Mouse (Mus musculus) layer of hippocampus, postnatal 25 days (tissue): ENCODE data around the gene Kxd1. TPM values are rescaled to one million over a fixed set of nuclear protein-coding genes. Genes with fewer than 3 reads are reported as not detected.
A peak's percentile ranks its signal among the peaks of the same experiment; 100 is the strongest.

Experiments
- DNase-seq, 2 experiments: peaks; one replicate each; pipeline ENCODE4 v3.0.0; 2022; ENCODE audit warnings: mixed read lengths in 2 of 2, low spot score in 1 of 2; ENCODE audit errors: extremely low spot score in 1 of 2
- total RNA-seq, 2 experiments: library from RNA; stranded (reverse); gene quantifications; 2 replicates each; pipeline ENCODE4 v1.2.3; 2021

Kxd1 gene
- total RNA-seq, 2 experiments from 2014 or later, result 37.8 to 38.0 TPM

DNA sequence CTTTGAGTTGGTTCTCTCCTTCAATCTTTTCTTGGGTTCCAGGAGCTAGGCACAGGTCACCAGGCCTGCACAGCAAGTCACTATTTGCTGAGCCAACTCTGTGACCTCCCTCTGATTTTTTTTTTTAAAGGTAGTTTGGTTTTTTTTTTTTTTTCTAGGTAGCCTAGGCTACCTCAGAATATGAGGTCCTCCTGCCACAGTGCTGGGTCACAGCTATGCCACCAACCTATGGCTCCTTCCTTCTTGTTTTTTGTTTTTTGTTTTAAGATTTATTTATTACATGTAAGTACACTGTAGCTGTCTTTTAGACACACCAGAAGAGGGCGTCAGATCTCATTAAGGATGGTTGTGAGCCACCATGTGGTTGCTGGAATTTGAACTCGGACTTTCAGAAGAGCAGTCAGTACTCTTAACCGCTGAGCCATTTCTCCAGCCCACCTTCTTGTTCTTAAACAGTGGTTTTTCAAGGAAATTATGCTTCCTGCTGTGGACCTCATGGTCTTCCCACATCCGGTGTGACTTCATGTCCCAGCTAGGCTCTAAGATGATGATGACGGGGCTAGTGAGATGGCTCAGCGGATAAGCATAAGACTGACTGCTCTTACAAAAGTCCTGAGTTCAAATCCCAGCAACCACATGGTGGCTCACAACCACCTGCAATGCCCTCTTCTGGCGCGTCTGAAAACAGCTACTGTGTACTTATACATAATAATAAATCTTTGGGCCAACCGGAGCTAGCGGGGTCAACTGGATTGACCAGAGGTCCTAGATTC lies 21.8 kb upstream of the Kxd1 start:
- DNase-seq, result no peak

DNA sequence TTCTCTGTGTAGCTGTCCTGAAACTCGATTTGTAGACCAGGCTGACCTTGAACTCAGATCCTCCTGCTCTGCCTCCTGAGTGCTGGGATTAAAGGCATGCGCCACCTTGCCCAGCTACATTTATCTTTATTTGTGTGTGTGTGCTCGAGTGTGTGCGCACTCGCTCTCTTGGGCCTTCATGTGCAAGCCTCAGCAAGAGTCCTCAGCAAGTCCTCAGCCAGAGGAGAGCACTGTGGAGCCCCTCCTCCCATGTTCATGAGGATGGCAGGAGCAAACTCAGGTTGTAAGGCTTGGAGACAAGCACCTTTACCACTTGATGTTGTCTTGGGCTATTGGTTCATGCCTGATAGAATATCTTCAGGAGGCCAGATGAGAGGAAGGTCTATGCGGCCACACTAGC lies 20.0 kb upstream of the Kxd1 start:
- DNase-seq, result no peak

DNA sequence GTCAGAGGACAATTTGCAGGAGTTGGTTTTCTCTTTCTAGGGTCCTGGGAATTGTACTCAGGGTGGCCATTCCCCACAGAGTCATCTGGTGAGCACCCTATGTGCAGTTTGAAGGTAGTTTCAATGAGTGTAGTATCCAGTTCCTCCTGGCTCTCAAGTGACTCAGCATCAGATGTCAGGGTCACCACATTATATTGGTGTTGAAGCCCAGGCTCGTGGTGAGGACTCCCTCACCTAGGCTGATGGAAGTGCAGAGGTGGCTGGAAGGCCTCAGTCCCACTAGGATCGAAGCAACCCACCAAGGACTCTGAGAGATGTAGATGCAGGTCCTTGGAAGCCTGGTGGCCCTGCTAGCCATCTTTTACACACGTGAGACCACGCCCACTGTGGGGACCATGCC lies 18.7 kb upstream of the Kxd1 start:
- DNase-seq, result no peak

DNA sequence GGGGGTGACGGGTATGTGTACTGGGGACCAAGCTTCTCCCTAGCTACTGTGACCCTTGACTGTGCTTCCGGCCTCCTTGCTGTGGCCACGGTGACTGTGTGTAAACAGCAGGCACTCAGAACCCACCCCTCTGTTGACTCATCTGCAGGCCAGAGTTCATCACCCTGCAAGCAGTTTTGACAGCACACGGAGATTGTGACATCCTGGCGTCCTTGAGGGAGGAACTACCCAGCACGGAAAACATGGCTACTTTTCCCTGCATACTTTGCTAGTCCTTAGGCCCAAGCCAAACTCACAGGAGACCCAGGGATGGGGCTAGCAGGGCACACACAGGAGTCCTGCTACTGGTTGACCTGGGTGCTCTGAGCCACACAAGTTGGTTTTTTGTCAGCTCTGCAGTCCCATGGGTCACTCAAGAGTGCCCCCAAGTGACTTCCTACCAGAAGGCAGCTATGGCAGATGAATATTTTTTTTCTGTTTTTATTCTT lies 16.5 kb upstream of the Kxd1 start:
- DNase-seq, result no peak

DNA sequence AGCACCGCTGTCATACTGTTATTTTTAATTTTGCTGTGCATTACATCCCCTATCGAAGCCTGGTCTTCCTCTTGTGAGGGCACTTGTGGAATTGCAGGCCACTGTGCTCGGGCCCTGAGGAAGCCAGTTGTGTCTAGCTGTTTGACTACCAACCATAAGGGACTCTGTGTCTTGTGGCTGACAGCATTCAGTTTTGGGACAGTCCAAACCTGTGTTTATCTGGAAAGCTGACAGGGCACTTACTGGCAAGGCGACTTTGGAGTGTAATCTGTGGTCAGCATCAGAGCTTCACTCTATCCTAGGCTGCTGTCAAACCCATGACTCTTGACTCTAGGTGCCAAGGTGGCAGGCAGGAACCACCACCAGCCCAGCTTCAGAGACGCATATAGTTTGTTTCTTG lies 13.3 kb upstream of the Kxd1 start:
- DNase-seq, result no peak

DNA sequence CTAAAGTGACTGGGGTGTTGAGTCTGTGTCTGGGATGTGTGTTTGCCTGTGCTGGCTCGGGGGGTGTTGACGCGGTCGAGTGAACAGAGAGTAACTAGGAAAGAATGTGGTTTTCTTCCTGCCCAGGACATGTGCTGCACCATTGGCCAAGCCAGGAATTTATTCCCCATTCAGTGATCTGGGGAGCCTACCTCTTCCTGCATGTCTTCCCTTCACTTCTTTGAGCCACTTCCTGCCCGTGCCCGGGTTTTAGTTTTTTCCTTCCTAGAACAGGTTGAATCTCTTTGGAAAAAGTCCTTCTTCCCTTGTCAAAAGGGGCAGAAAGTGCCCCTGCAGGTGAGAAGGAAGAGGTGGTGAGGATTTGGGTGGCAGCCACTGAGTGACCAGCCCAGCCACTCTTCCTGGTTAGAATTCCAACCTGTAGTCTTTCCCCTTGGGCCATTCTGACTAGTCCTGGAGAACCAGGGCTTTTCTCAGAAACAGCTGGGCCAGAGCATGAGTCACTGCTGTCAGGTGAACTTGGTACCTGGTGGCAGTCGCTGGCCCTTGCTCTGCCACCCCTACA lies 12.8 kb upstream of the Kxd1 start:
- DNase-seq, result no peak

DNA sequence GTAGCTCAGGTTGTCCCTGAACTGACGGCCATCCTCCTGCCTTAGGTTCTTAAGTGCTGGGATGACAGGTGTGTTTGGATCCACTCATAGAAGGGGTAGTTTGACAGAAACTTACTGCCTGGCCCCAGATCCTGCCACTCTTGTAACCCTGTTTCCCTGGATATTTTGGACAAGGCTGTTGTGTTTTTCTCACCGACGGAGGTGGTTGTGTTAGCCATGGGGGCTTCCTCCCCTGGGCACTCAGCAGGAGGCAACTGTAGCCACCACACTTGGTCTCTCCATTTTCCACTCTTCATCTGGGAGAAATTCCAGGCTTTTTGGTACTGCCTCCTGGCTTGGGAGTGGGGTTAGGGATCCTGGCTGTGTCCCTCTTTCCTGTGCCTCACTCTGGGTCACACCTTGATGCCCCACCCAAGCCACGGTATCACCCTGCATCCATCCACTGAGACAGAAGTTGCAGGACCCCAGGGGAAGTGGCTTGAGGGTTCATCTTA lies 12.3 kb upstream of the Kxd1 start:
- no peak for DNase-seq

DNA sequence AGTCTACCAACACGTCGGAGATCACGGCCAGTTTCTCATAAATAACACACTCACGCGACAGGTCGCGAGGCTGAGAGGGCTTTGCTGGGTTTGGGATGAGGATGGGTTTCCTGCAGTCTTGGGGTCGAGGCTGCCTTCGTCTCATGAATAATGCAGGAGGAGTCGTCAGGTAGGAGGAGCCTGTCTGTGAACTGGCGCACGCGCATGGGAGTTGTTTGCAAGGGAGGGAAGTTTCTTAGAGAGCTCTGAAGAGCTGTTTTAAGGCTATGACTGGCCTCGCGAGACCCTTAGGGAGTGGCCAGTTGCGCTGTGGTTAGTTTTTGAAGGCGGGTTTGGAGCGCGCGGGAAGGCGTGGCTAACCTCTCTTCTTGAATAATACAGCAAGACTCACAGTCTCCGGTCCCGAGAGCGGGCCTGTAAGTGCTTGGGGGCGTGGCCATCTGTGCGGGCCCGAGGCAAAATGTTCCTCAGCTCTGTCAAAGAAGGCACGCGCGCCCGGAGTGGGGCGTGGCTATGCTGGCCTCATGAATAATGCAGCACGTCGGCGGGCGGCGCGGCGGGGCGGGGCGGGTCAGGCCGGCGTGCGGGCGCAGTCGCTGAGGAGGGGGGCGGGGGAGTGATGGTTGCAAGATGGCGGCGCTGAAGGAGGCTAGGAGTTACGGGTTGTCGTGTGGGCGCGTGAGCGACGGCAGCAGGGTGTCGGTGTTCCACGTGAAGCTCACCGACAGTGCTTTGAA lies 11.5 kb upstream of the Kxd1 start, which contains the start of gene Ell:
Gene Ell (plus strand): TSS at position 381 of the 737 bp plus-strand sequence.
- DNase-seq, result peak; percentile 96 to 99

DNA sequence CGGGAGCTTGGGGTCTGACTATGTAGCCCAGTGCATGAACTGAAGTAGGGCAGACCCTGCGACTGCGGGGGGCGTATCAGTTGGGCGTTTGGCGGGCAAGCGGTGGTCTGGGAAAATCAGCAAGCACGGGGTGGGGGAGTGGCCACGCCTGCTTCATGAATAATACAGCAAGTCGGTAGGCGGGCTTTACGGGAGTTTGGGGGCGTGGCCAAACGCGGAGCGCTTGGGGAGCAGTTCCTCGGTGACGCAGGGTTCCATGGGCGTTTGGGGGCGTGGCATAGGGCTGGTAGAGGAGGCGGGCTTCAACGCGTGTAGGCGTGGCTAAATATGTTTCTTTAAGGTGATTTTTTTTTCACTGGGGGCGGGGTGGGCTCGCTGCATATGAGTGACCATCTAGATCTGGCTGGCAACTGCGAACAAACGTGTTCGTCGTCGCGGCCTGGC lies 10.9 kb upstream of the Kxd1 start:
- DNase-seq, result peak in 1 of 2 experiments; percentile 98

DNA sequence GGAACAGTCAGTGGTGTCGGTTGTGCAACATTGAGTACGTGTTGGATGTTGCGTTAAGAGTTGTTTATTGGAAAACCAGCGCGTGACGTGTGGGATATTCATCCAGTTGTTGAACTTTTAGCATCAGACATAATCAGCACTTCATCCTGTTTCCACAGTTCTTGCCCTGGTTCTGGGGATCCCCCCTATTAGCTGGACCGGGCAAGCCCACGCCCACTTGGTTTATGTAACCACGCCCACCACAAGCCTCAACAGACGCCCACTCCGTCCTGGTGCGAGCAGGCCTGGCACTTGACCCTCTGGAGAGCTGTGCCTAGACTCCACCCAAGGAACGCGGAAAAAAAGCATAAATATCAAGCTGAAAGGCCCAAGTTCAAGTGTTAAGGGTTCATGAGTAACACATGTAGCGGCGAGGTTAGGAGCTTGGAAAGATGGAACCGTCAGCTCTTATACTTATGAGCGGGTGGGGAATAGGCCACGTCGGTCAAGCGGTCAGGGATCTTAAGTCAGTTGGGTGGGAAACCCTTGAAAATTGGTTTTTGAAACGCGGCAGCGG lies 10.3 kb upstream of the Kxd1 start:
- no peak for DNase-seq

DNA sequence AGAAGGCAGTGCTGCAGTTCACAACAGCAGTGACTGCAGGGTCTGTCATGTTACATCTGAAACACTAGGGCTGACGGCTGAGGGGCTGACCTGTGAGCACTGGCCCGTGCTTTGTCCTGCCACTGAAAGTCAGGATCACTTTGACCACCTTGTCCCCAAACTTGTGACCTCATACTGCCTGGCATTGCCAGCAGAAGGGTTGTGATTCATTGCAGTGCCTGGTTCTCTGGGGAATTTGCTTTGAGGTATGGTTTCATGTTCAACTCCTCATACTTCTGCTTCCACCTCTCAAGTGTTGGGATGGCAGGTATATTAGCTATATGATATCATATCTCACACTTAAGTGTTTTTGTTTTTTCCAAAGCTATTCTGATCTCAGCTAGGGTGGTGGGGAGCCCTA lies 7.9 kb upstream of the Kxd1 start:
- DNase-seq, result no peak

DNA sequence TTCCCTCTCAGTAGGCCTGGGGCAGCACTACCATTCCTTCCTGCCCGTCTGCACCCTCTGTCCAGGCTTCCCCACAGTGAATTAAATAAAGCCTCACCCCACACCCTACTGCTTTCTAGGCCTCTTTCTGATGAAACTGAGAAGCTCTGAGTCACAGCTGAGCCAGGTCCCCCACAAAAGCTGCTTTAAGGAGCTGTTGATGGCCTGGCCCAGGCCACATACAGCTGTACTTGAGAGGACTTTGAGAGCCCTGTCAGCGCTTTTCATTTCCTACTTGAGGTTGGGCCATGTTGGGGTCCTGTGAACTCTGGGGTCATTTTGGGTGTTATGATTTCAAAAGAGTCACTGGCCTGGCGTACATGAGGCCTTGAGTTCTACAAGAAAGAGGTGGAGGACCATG lies 7.5 kb upstream of the Kxd1 start:
- DNase-seq, result no peak

DNA sequence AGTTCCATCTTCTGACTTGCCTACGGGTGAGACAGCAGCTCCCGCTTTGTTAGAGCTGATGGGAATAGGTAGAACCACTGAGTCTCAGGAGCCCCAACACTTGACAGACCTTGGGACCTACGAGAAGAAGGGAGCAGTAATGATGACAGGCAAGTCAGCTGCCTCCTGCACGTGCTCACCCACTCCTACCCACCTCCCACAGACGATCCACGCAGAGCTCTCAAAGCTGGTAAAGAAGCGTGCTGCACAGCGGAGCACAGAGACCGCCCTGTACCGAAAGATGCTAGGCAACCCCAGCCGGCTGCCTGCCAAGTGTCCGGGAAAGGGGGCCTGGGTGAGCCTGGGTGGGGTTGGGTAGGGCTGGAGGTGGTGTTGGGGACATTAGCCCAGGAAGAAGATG lies 6.5 kb upstream of the Kxd1 start:
- DNase-seq, result no peak

DNA sequence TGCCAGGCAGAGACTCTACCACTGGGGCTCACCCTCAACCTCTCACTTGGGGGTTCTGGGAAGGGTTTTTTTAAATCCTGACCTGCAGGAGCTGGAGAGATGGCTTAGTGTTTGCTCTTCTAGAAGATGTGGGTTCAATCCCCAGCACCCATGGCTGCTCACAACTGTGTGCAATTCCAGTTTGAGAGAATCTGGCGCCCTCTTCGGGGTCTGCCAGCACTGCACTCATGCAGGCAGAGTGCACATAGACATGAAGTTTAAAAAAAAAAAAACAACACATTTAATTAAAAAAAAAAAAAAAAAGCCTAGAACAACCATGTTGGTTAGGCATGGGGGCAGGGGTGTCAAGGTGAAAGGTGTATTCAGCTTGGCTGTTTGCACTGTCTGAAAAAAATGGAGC lies 2.6 kb upstream of the Kxd1 start:
- no peak for DNase-seq

DNA sequence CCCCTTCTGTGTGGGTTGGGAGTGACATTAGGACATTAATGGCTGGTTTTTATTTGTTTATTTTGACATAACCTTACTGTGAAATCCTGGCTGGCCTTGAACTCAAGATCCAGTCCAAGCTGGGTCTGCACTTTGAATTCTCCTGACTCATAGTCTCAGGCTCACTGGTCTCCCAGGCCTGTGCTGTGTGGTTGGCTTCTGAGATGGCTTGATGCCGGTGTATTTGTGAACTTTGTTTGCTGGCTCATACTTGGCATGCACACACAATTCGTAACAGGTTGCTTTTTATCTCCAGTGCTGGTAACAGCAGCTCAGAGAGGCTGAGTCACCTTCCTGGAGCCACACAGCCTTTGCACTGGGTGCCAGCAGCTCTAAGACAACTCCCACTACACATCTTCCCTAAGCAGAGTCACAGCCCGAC lies 2.0 kb upstream of the Kxd1 start:
- DNase-seq, result no peak

DNA sequence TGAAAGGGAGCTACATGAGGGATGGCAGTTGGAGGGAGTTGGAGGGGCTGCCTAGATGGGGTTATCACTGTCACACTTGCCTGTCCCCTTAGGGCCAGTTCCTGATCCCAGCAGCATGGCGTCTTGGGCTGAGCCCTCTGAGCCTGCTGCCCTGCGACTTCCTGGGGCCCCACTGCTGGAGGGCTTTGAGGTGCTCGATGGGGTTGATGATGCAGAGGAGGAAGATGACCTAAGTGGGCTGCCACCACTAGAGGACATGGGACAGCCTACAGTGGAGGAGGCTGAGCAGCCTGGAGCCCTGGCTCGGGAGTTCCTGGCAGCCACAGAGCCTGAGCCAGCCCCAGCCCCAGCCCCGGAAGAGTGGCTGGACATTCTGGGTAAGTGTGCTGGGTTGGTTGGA lies 1.5 kb upstream of the Kxd1 start:
- no peak for DNase-seq

DNA sequence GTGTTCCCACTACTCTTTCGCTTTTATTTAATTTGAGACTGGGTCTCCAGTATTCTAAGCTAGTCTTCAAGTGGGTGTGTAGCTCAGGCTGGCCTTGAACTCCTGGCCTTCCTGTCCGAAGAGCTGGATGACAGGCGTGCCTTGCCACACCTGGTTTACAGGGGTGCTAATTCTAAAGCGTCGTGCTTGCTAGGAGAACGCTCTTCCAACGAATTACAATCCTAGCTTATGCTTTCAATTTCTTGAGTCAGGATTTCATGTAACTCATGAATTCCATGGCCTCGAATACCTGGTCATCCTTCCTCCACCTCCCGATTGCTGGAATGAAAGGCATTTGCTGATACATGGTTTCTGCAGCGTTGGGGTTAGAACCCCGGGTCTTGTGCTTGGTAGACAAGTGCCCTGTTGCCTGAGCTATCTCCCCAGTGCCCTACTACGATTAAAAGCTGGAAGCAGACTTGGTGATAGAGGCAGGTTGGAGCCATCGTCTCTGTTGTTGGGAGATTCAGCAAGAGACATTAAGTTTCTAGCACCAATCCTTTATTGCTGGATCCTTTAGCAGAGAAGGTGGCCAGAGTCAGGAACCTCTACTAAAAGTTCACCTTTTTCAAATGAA lies 534 bp upstream of the Kxd1 start:
- no peak for DNase-seq

DNA sequence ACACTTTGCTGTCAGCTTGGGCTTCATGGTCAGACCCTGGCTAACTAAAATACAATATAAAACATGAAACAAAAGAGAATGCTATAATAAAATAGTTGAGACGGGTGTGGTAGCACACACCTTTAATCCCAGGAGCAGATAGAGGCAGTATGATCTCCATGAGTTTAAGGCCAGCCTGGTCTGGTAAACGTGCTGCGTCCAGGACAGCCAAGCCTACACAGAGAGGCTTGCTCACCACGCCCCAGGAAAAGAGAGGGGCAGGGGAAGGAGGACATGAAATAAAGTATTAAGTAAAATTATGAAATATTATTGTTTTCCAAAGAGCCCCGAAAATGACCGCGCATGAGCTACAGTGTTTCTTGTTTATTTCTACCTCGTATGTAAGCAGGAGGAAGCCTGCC lies 645 bp downstream of the Kxd1 start:
- DNase-seq, result no peak

DNA sequence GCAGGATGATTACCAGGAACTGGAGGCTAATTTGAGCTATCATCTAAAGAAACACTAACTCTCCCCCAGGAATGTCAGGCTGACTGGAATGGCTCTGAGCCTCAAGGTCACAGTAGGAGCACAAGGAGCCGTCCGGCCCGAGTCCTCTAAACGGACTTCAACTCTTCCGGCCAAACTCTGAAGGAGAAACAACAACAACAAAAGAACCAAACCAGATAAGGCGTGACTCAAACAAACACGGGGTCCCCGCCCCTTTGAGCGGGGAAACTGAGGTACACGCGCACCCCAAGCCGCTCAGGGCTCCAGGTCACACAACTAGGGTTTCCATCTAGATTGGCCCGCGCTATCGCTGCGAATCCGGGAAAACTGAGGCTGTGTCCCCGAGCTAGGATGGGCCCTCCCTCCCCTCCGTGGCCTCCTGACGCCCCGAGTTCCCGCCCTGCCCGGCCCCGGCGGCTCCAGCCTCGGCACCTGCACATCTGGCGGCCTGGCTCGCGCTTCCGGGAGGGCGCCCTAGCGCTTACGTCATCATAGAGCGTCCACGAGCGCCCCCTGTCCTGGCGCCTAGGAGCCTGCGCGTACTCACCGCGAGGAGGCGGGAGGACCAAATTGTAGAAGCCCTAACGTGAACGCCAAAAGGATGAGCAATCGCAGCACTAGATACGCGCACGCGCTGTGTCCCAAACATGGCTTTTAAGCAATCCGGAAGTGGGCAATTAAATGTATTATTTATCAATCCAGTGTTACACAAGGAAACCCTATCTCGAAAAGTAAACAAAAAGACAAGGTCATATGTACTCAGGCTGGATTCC lies 5.0 kb downstream of the Kxd1 start:
- peak; percentile 91 to 92 for DNase-seq

DNA sequence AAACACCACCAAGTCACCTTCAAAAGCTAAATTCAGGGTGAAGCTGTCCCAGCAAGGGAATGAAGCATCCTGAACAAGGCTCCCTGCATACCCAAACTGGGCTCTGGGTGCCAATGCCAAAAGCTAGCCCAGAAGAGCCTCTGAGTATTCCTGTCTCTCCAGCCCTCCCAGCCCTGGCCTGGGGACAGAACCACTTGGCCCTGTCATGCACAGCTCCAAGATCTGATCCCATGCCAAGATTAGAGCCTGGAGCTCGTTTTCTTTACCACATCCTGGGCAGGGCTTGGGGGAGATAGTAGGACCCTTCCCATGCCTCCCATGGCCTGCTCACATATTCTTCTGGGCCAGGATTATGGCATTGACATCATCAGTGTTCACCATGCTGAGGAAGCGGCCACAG lies 8.2 kb downstream of the Kxd1 start:
- no peak for DNase-seq
